Mouse (Mus musculus) c-Kit-positive CD71-positive TER-119-positive erythroid progenitor cells, embryonic 14.5 days (primary cell): ENCODE results near the gene Cyb561.

Experiments
- DNase-seq: peaks from one replicate; pipeline ENCODE4 v3.0.0-alpha.2; 2013; ENCODE audit warnings: low spot score

Cyb561 gene

GRCm38 (mm10) chr11:105952911-105953386 is at the start of gene Cyb561:
Gene Cyb561 (minus strand): TSS chr11:105953336.
- DNase-seq: no peak

- DNase-seq: no peak
Measured at GRCm38 (mm10) chr11:106001718-106002117, 48.6 kb upstream of the Cyb561 start.

GRCm38 (mm10) chr11:106000062-106000461 is 46.9 kb upstream of the Cyb561 start:
- no peak for DNase-seq

GRCm38 (mm10) chr11:105994375-105994774 is 41.2 kb upstream of the Cyb561 start, which contains the start of gene Ace3:
Gene Ace3 (plus strand): TSS chr11:105994675.
- no peak for DNase-seq

DNA sequence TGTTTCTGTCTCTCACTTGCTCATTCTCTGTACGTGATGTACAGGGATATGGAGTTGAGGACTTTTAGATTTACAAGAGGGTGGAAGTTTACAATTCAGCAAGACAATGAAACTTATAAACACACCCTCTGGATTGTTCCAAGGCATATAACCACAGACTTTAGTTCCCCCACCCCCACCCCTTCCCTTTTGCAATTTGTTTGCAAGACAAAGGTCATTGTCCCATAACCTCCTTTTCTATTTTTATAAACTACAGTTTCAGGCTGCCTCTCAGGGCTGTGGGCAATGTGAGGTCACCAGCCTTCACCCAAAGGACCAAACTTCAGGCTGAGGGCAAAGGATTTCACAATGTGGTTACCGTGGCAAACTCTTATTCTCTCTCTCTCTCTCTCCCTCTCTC is 37.1 kb upstream of the Cyb561 start:
- no peak for DNase-seq

DNA sequence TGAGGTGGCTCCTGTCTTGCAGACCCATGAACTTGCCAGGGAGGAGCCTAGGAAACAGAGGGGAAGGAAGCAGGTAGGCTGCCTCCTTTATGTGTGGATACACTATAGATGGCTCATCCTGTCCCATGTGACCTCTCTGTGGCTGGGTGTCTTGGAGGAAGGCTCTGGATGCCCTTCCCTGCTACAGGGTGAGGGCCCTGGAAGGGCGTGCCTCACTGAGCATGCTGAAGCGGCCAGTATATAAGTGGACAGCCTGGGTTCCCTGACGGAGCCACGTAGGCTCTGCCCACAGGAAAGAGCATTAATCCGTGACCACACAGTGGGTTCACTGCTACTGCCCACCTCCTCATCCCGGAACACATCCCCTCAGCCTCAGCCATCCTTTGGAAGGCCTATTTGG is 36.3 kb upstream of the Cyb561 start:
- no peak for DNase-seq

DNA sequence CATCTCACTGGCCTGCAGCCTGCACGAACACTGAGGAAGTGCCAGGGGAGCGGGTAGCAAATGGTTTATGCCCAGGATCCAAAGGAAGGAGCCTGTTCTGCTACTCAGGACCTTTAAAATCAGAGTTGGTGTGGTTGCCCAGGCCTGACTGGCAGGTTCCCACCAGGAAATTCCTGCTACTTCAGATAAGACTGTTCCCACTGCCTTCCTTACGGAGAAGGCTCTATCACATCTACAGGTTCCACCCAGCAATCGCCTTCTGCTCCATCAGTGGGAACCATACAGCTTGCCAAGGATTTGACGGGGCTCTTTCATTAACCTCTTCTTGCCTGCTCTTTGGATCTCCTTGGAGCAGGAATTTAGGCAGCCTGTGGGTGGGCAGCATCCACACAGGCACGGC is 34.3 kb upstream of the Cyb561 start:
- no peak for DNase-seq

DNA sequence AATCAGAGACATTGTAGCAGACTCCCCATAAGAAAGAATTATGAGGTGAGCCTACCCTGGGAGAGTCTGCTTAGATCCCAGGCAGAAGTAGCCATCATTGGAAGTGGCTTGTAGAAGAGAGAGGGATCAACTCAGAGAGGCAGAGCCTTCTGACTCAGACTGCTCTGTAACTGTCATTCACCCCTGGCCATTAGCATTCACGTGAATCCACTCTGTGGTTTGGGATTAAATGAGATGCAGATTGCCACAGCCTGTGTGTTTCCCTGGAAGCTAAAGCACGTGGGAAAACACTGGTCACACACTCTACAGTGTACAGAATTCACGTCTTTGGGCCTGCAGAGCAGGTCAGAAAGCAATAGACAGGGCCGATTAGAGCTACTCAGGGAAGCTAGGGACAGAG is 31.3 kb upstream of the Cyb561 start:
- no peak for DNase-seq

DNA sequence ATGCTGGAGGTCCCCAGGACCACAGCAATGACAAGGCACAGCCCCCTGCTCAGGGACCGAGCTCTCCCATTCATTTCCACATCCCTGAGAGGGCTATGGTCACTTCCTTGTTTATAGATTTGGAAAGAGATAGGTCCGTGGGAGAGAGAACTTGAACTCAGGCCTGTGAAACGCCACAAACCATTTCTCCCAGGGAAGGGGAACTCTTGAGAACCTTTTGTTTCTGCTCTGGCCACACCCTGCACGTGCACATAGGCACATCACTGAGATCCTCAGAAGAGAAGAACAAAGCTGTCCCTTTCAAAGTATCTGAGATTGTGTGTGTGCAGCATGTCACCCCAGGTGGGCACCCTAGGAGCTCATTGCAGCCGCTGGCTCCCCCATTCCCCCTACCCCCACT is 25.5 kb upstream of the Cyb561 start:
- DNase-seq: no peak

- DNase-seq: no peak
Measured at GRCm38 (mm10) chr11:105978232-105978631, 25.1 kb upstream of the Cyb561 start.

- DNase-seq: no peak
Measured at GRCm38 (mm10) chr11:105975636-105976035, 22.5 kb upstream of the Cyb561 start.

GRCm38 (mm10) chr11:105975050-105975449 is 21.9 kb upstream of the Cyb561 start:
- DNase-seq: no peak

GRCm38 (mm10) chr11:105974593-105974992 is 21.5 kb upstream of the Cyb561 start:
- no peak for DNase-seq

GRCm38 (mm10) chr11:105969516-105969915 is 16.4 kb upstream of the Cyb561 start:
- DNase-seq: no peak

DNA sequence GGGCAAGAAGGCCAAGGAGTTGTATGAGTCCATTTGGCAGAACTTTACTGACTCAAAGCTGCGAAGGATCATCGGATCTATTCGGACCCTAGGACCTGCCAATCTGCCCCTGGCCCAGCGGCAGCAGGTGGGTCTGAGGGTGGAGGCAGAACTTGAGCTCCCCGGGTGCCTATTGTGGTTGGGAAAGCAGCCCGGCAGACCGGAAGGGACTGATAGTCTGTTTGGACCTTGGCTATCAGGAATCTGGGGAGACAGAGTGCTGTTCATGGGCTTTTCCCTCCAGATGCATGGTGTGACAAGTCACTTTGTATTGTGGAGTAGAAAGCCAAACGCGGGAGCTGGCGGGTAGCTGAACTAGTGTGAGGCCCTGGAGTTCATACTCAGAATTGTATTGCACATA is 15.8 kb upstream of the Cyb561 start:
- DNase-seq: no peak

DNA sequence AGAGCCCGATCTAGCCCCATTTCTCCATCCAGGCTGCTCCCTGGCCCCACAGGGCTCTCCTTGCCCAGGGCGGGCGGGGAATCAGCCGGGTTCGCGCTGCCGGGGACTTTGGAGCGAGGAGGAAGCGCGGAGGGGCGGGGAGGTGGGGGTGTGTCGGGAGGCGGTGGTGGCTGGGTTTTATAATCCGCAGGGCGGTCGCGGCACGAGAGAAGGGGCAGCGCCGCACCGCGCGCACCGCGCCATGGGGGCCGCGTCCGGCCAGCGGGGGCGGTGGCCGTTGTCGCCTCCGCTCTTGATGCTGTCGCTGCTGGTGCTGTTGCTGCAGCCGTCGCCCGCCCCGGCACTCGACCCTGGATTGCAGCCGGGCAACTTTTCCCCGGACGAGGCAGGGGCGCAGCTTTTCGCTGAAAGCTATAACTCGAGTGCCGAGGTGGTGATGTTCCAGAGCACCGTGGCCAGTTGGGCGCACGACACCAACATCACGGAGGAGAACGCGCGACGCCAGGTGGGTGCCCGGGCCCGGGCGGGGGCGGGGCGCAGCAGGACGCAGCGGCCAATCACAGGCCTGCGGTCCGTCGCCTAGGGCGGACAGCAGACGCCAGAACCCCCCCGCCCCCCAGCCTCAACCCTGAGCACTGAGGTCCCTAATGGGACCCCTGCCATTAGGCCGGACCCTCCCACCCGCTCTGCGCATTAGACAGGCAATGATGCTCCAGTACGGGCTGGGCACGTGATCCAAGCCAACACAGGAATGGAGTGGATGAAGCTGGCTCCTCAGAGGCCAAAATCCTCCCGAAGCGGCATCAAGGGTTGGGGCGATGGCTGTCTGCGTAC is 14.8 kb upstream of the Cyb561 start, which contains the start of gene Ace:
TSS of gene Ace (plus strand) at position 205 of the 834 bp plus-strand sequence.
- no peak for DNase-seq

GRCm38 (mm10) chr11:105966288-105966687 is 13.2 kb upstream of the Cyb561 start:
- no peak for DNase-seq

DNA sequence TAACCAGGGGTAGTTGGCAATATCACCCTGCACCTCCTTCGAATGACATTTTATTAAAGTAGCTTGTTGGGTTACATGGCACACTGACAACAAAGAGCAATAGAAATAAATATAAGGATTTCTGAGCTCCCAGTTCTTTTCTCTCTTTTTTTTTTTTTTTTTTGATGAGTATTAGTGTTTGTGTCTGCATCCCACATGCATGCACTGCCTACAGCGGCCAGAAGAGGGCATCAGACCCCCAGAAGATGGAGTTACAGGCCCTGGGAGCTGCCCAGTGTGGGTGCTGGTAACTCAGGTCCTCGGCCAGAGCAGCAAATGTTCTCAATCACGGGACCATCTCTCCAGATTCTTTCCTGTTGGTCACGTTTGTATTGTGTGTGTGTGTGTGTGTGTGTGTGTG is 11.6 kb upstream of the Cyb561 start:
- DNase-seq: peak; percentile 26

GRCm38 (mm10) chr11:105959355-105959754 is 6.2 kb upstream of the Cyb561 start:
- no peak for DNase-seq

DNA sequence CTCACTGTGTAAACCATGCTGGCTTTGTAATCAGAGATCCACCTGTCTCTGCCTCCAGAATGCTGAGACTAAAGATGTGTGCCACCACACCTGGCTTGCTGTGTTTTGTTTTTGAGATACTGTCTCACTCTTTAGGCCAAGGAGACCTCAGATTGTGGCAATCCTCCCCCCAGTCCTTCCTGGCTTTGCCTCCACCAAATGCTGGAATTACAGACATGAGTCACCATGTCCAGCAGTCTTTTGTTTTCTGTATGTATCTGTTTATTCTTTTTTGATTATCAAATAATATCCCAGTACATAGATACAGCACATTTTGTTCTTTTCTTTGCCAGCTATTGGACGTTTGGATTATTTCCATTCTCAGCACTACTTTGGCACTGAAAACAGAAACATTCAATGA is 5.4 kb upstream of the Cyb561 start:
- no peak for DNase-seq

DNA sequence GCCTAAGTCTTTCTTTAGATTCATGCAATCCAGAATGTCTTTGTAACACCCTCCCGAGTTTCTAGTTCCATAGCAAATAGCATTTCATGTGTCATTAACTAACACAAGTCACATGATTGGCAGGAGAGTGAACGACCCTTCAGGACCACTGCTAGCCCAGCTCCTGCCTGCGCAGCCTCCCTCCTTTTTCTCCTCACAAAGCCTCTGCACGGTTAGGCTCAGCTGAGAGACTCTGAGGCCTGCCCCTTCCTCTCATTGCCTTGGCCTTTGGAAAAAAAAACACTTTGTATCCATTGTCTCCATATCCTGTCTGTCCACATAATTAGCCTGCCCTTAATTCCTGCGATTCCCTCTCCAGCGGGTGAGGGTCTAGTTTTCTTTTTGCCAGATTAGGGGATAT is 4.4 kb upstream of the Cyb561 start:
- no peak for DNase-seq

DNA sequence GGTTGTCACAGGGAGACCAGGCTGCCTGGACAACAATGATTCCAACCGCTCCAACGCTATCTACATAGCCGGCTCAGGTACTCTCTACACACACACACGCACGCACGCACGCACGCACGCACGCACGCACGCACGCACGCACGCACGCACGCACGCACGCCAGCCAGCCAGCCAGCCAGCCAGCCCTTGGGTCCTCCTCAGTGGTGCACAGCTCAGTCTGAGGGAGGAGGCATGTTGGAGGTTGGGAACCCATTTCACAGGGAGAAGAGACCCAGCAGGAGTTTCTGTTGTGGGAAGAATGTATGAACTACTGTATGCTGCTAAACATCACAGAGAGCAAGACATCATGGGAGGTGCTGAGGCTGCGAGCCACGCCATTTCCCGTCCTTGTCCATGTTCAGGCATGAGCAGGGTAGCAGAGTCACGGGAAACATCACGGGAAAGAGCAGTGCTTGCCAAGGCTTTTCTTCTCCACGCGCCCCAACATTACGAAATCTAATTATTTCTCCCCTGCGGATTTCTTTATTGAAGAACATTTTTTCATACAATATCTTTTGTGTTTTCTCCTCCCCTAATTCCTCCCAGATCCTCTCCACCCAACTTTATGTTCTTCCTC is 2.8 kb upstream of the Cyb561 start:
- no peak for DNase-seq

- no peak for DNase-seq
Measured at GRCm38 (mm10) chr11:105953402-105953801, 266 bp upstream of the Cyb561 start.
